Mouse (Mus musculus) neural tube, embryonic 14.5 days (tissue): ENCODE measurements around the gene Ufsp2. TPM values are rescaled to one million over a fixed set of nuclear protein-coding genes. Genes with fewer than 3 reads are reported as not detected.
A peak's percentile ranks its signal among the peaks of the same experiment; 100 is the strongest.

Experiments
- ATAC-seq: fragments of 200-750 bp; cut with Nextera tagmentation; 2 replicates; pipeline ENCODE4 v1.8.0; 2017; ENCODE audit warnings: low read depth, mild to moderate bottlenecking, moderate TSS enrichment, moderate library complexity
- H3K27ac ChIP-seq: fragments of 300-500 bp; sonication (generic); 2 replicates; pipeline ENCODE4 v1.5.1; 2014; ENCODE audit warnings: low read depth, mild to moderate bottlenecking, control low read depth, low read length, moderate library complexity, mixed read lengths
- H3K27me3 ChIP-seq: fragments of 300-500 bp; sonication (generic); 2 replicates; pipeline ENCODE4 v1.6.1; 2014; ENCODE audit warnings: low read length; ENCODE audit not compliant: control insufficient read depth, insufficient read depth
- H3K36me3 ChIP-seq: fragments of 300-500 bp; sonication (generic); 2 replicates; pipeline ENCODE4 v1.6.1; 2014; ENCODE audit warnings: low read length, mixed read lengths; ENCODE audit not compliant: control insufficient read depth, insufficient read depth
- H3K4me1 ChIP-seq: fragments of 300-500 bp; sonication (generic); 2 replicates; pipeline ENCODE4 v1.6.1; 2014; ENCODE audit warnings: low read length; ENCODE audit not compliant: control insufficient read depth, insufficient read depth
- H3K4me2 ChIP-seq: fragments of 300-500 bp; sonication (generic); 2 replicates; pipeline ENCODE4 v1.6.1; 2014; ENCODE audit warnings: mild to moderate bottlenecking, low read depth, low read length, control low read depth
- H3K4me3 ChIP-seq: fragments of 300-500 bp; sonication (generic); 2 replicates; pipeline ENCODE4 v1.5.1; 2014; ENCODE audit warnings: low read depth, low read length, control low read depth, mixed read lengths
- H3K9ac ChIP-seq: fragments of 300-500 bp; sonication (generic); replicated peaks from 2 replicates; pipeline ENCODE4 v1.6.1; 2014; ENCODE audit warnings: low read depth, mild to moderate bottlenecking, control low read depth, low read length, mixed read lengths
- H3K9me3 ChIP-seq: fragments of 300-500 bp; sonication (generic); 2 replicates; pipeline ENCODE4 v1.6.1; 2016; ENCODE audit warnings: low read length; ENCODE audit not compliant: control insufficient read depth
- WGBS: fragments of 180-500 bp; shearing (Covaris S2); extraction: QIAGEN DNeasy Blood & Tissue Kit; methylation state at CpG from one replicate; pipeline ENCODE4 v1.1.7; 2014; 5-methylcytosine and 5-hydroxymethylcytosine counted together
- polyA plus RNA-seq: library from polyadenylated mRNA; unstranded; fragments of >200 nt; fragmentation: Nextera tagmentation; extraction: Ambion mirVana; gene quantifications from 2 replicates; pipeline ENCODE4 v1.2.1, GENCODE M21; 2014

Gene Ufsp2
- polyA plus RNA-seq, 1 experiment from 2014 or later = 69.6 TPM

DNA sequence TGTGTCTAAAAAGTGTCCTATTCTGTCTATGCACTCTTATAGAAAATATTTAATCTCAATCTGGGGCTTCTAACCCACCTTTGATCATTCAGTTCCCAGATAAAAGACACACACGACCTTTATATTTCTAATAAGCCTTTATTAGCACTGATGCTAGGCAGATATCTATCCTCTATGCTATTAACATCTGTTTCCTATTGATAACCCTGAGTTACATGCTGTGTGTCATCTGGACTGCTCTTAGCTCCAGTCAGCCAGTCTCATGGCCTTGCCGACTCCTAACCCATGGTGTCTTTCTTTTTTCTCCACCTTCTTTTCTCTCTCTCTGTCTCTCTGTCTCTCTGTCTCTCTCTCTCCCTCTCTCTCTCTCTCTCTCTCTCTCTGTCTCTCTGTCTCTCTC, 12.9 kb downstream of the Ufsp2 start:
- Histone ChIP-seq H3K27me3 (no peaks in the 10 kb centered on the region), H3K9me3 (no peaks in the 10 kb centered on the region), H3K36me3 (peaks cover 3% of the 10 kb centered on the region; the same call in 1 of the 2 replicates), H3K27ac (no peak overlapping the region), H3K4me2 (no peak overlapping the region), H3K4me1 (no peaks in the 10 kb centered on the region), H3K4me3 (no peak overlapping the region), H3K9ac (no peak overlapping the region)
- WGBS = 71% methylated on average over 2 of the region's 2 CpGs
- ATAC-seq = no peak

DNA sequence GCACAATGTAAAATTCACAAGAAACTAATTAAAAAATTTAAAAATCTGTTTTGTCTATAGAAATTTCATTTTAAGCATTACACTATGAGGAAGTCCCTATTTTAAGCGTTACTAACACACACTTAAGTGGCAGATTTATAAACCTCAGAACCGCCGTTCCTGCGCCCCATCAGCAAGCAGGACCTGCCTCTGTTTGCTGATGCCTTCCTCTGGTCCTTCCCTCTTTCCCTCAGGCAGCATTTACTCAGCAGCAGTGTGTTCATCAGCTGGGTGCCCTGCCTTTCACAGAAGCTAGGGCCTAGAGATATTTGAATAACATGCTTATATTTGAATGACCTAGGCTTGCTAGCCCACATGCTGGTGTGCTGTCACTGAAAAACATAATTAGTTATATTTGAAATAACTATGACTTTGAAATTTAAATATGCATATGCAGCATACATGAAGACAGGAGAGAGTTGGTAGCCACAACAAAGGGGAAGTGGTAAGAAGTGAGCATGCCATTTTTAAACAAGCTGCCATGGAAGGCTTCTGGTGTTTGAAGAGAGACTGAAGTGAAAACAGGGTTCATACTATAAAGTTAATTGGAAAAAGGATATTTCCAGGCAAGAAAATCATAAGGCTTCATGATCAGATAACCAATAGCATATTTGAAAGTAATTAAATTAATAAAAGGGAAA, 15.4 kb downstream of the Ufsp2 start:
- ATAC-seq = no peak
- H3K36me3 ChIP-seq = peaks cover 7% of the 10 kb centered on the region; the same call in 1 of the 2 replicates
- H3K4me1 ChIP-seq = no peaks in the 10 kb centered on the region
- no peak overlapping the region for H3K4me3 ChIP-seq
- no peaks in the 10 kb centered on the region for H3K9me3 ChIP-seq
- no peak overlapping the region for H3K4me2 ChIP-seq
- H3K27ac ChIP-seq = no peak overlapping the region
- WGBS = 87% methylated on average over 4 of the region's 4 CpGs
- no peaks in the 10 kb centered on the region for H3K27me3 ChIP-seq
- H3K9ac ChIP-seq = no peak overlapping the region

DNA sequence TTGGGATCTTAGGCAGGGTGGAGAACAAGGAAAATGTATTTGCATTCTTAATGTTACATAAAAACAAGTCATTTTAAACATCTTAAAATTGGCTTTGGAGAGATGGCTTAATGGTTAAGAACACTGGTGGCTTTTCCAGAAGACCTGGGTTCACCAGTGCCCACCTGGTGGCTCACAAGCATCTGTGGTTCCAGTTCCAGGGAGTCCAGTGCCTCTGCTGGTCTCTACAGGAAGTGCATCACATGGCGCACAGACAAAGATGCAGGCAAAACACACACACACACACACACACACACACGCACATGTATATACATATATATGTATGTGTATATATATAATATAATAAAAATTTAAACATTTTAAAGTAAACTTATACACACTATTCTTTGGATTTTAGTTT, 18.8 kb downstream of the Ufsp2 start:
- Histone ChIP-seq H3K4me1 (peaks cover under 1% of the 10 kb centered on the region; the same call in 1 of the 2 replicates), H3K36me3 (peaks cover 16% of the 10 kb centered on the region), H3K27ac (no peak overlapping the region), H3K4me2 (no peak overlapping the region), H3K9ac (no peak overlapping the region), H3K27me3 (no peaks in the 10 kb centered on the region), H3K9me3 (no peaks in the 10 kb centered on the region), H3K4me3 (no peak overlapping the region)
- 98% methylated on average over 2 of the region's 2 CpGs for WGBS
- ATAC-seq = no peak

DNA sequence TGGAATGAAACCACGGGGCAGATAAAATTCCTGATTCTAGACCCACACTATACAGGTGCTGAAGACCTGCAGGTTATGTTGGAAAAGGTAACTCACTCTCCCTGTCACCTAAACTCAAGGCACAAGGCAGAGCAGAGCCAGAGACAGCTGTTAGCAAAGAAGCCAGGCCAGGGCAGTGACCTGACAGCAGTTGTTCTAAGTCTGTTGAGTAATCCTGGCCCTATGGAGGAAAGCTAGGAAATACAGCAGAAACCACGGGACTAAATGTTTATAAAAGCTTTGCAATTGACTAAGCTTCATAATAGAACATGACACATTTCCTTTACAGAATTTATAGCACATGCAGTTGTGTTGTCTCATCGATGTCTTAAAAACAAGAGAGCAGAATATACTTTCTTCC, 20.2 kb downstream of the Ufsp2 start:
- WGBS = 94% methylated on average over 3 of the region's 3 CpGs
- Histone ChIP-seq H3K9ac (no peak overlapping the region), H3K4me3 (no peak overlapping the region), H3K9me3 (no peaks in the 10 kb centered on the region), H3K27ac (no peak overlapping the region), H3K36me3 (peaks cover 13% of the 10 kb centered on the region), H3K27me3 (no peaks in the 10 kb centered on the region), H3K4me2 (no peak overlapping the region), H3K4me1 (peaks cover 2% of the 10 kb centered on the region; the same call in 1 of the 2 replicates)
- no peak for ATAC-seq

DNA sequence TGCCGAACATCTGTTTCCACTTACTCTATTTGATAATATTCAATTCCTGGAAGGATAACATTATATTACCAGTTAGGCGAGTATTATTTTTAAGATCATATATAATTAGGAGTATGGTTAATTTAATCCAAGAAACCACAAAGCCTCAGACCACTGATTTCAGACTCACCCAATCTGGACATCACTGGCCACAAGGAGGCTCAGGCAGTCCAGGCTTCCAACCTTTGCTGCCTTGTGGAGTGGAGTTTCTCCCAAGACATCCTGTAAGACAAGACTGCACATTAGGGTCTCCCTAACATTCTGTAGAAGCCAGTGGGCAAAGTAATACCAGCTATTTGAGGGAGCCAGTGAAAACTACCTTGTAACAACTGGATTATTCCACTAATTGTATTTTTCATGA, 22.9 kb downstream of the Ufsp2 start:
- no peak for ATAC-seq
- no peak overlapping the region for H3K9ac ChIP-seq
- H3K27ac ChIP-seq = no peak overlapping the region
- no peaks in the 10 kb centered on the region for H3K9me3 ChIP-seq
- peaks cover 13% of the 10 kb centered on the region for H3K36me3 ChIP-seq
- H3K4me2 ChIP-seq = no peak overlapping the region
- no peaks in the 10 kb centered on the region for H3K27me3 ChIP-seq
- peak overlapping the region; percentile 45 for H3K4me3 ChIP-seq
- 94% methylated on average over 2 of the region's 2 CpGs for WGBS
- peaks cover 2% of the 10 kb centered on the region; the same call in 1 of the 2 replicates for H3K4me1 ChIP-seq

DNA sequence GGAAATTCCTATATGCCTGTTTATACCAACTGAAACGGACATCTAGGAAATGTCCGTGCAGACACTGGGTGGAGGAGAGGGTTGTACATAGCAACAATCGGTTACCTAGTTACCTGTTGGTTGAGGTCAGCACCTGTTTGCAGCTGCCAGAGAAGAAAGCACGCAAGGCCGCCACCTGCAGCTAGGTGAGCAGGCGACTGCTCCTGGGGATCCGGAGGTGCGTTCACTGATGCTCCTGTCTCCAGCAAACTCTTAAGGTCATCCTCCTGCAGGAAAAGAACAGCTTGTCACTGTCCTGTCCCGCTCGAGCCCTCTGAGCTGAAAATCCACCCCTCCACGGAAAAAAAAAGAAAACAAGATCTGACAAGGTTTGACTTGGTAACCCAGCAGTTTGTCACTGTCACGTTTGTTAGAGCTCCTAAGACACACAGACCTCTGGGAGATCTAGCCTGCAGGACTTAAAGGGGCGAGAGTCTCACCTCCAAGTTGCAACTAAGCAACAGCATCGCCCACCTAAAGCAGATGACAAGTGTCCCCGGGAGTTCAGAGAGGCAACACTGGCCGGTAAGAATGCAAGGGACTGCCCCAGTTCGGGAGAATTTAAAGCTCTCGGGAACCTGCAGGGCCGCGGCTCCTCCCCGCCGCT, 23.9 kb downstream of the Ufsp2 start, which contains the start of gene Lrp2bp:
Gene Lrp2bp (plus strand): TSS at position 166 of the 646 bp plus-strand sequence.
- H3K4me2 ChIP-seq = peak within 1 kb of the TSS; percentile 91
- ATAC-seq = peak; percentile 26
- peaks cover 2% of the 10 kb centered on the region; the same call in 1 of the 2 replicates for H3K4me1 ChIP-seq
- peak within 1 kb of the TSS; percentile 99 for H3K27ac ChIP-seq
- H3K9ac ChIP-seq = peak within 1 kb of the TSS; percentile 70
- no peaks in the 10 kb centered on the region for H3K27me3 ChIP-seq
- peak within 1 kb of the TSS; percentile 45 for H3K4me3 ChIP-seq
- no peaks in the 10 kb centered on the region for H3K9me3 ChIP-seq
- H3K36me3 ChIP-seq = peaks cover 9% of the 10 kb centered on the region
- 3% methylated on average over 22 of the region's 22 CpGs for WGBS

DNA sequence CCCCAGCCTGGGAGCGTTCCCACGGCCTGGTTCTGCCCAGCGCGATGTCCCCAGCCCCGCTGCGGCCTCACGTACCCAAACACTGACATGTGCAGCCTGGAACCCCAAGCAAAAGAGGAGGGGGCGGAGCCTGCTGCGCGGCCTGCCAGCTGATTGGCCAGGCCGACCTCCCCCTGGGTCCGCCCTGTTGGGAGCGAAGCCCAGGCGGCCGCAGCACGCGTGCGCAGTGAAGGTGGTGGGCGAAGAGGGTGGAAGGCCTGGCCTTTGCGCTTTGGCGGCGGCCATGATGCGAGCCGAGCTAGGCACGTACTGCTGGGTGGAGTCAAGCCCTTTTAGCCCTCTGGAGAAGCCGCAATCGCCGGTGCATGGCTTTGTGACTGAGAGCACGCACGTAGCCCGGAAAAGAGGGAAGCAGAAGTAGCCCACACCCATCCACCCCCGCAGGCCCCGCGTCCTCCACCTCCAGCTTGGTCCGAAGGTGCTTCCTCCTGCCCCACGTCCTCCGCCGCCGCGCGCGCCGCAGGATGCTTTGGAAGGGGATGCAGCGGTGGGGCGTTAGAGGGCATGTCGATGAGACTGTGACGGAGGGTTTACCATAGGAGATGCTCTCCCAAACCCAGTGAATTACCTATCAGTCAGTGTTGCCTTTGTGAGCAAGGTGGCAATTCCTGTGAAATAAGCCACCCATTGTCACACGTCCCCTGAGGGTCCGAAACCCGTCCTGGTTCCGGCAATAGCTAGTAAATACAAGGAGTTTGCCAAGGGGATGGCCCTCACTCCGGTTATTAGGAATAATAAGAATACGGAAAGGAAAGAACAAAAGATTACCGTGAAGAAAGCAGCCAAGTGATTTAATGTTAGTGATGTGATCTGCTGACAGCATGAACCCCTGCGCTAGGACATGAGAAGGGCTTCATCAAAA, 24.7 kb downstream of the Ufsp2 start:
- peaks cover 9% of the 10 kb centered on the region for H3K36me3 ChIP-seq
- no peaks in the 10 kb centered on the region for H3K9me3 ChIP-seq
- H3K27ac ChIP-seq = peak overlapping the region; percentile 99
- H3K27me3 ChIP-seq = no peaks in the 10 kb centered on the region
- peaks cover 2% of the 10 kb centered on the region; the same call in 1 of the 2 replicates for H3K4me1 ChIP-seq
- H3K4me3 ChIP-seq = peak overlapping the region; percentile 45
- 2% methylated on average over 55 of the region's 55 CpGs for WGBS
- H3K4me2 ChIP-seq = peak overlapping the region; percentile 91
- peak overlapping the region; percentile 70 for H3K9ac ChIP-seq
- peak; percentile 99 for ATAC-seq

DNA sequence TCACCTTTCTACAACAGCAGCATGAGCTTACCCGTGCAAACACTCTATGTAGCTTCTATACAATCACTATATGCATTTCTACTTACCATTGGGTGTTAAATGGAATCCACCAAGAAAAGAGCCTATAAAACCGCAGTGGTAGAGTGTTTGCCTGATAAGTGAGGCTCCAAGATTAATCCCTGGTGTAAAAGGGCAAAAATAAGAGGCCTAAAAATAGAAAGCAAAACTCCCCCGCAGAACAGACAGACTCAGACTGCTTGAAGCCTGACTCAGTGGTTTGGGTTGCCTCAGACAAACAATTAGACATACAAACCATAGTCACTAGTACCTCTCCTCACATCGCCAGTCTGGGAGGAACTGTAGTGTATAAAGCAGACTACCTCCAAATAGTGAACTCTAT, 30.3 kb downstream of the Ufsp2 start, which contains the start of gene Ankrd37:
Gene Ankrd37 (minus strand): TSS at position 112 of the 400 bp plus-strand sequence.
- no peak for ATAC-seq
- Histone ChIP-seq H3K4me2 (no peak within 1 kb of the TSS), H3K4me1 (0 out of 2 replicates have a peak, but pooled peaks cover 2% of the 10 kb centered on the region), H3K9ac (no peak within 1 kb of the TSS), H3K4me3 (no peak within 1 kb of the TSS), H3K27me3 (no peaks in the 10 kb centered on the region), H3K36me3 (no peaks in the 10 kb centered on the region), H3K27ac (no peak within 1 kb of the TSS), H3K9me3 (no peaks in the 10 kb centered on the region)
- WGBS = 78% methylated on average over 4 of the region's 4 CpGs
